Mouse (Mus musculus) cerebellum, adult 11 months (tissue): Measurements from ENCODE around the gene Ppm1b.

ENCODE experiments used
- DNase-seq: peaks from one replicate; pipeline ENCODE4 v3.0.0; 2022

Gene Ppm1b

GRCm38 (mm10) chr17:85025151-85025550 lies 68.6 kb downstream of the Ppm1b start:
- no peak for DNase-seq

GRCm38 (mm10) chr17:85026436-85026835 lies 69.9 kb downstream of the Ppm1b start:
- no peak for DNase-seq

- no peak for DNase-seq
These were observed 70.7 kb downstream of the Ppm1b start for GRCm38 (mm10) chr17:85027247-85027646.

DNA sequence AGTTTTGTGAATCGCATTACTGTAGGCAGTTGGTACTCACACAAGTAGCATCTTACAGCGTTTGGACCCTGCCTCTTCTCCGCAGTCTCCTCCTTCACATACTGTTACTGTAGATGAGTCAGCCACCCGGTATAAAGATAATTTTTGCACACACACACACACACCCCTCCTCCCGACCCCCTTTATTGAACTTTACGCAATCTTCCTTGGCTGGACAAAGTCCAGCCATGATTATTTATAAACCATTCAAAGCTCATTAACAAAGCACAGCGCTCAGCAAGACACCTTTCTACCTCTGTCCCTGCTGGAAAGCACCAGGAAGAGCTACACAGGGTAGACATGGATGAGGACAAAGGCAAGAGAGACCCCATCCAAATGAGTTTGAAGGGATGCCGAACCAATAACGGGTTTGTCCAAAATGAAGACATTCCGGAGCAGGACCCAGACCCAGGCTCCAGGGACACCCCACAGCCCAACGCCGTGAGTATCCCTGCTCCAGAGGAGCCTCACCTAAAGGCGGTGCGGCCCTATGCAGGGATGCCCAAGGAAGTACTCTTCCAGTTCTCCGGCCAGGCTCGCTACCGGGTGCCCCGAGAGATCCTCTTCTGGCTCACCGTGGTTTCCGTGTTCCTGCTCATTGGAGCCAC lies 71.7 kb downstream of the Ppm1b start, which contains the start of gene Slc3a1:
Gene Slc3a1 (plus strand): TSS at position 284 of the 647 bp plus-strand sequence.
- DNase-seq = no peak

DNA sequence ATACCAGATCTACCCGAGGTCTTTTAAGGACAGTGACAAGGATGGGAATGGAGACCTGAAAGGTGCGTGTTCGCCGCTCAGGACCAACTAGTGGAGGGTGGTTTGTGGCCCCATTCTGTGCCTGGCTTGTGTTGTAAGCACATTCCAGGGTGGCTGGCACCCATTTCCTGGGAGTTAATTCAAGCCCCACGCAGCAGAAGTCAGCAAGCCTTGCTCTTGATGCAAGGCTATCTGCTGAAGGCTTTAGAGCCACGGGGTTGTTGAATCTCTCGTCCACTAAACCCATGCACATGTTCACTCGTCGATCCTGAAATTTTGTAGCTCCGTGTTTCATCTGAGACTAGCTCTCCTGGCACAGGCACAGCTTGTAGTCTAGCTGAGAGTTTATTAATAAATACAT lies 72.3 kb downstream of the Ppm1b start:
- DNase-seq = no peak

GRCm38 (mm10) chr17:85030651-85031050 lies 74.1 kb downstream of the Ppm1b start:
- DNase-seq = no peak

DNA sequence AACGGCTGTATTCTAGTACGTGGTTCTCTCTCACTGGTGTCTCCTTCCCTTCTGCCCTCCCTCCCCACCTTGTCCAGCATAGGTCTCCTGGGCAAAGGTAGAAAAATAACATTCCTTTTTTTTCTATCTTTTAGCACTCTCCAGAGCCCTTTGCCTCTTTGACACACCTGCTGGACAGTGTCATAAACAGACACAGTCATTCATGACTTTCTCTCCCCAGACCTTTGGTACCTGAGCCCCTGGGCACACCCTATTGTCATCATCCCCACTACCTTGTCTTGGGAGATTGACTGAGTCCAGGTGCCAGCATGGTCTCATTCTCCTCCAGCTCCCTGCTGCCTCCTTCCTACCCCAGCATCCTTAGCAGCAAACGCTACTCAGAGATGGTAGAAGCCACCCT lies 76.5 kb downstream of the Ppm1b start:
- DNase-seq = no peak

GRCm38 (mm10) chr17:85034068-85034467 lies 77.5 kb downstream of the Ppm1b start:
- peak; percentile 24 for DNase-seq

DNA sequence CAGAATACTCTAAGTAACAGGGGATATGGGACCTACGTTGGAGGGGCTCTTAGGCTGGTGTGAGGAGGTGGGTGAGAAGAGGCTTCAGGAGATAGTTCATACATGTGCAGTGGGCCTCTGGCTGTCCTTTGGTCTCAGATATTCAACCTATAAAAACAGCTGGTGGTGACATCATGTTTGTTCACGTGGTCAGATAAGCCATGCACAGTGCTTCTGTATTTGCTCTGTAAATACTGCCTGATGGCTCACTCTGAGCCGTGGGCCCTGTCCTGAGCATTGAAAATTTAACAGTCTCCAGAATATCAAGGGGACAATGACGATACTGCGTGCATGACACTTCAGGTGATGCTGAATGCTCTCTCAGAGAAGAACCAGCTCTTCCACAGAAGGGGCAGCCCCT lies 81.3 kb downstream of the Ppm1b start:
- DNase-seq = no peak

DNA sequence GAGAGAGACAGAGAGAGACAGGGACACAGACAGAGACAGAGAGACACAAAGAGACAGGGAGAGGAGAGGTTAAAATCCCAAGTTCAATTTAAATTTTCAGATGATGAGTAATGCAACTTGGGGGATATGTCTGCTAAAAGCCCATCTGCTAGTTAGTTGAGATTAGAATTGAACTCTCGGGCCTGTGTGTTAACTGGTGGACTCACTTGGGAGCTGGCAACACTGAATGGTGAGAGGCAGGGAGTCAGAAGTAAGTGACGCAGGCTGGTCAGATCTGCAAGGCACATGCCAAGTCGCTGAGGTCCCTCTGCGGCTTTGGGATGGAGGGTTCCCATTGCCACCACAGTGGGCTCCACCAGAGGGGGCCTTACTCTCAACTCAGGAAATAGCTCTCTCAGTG lies 81.8 kb downstream of the Ppm1b start:
- DNase-seq = no peak

DNA sequence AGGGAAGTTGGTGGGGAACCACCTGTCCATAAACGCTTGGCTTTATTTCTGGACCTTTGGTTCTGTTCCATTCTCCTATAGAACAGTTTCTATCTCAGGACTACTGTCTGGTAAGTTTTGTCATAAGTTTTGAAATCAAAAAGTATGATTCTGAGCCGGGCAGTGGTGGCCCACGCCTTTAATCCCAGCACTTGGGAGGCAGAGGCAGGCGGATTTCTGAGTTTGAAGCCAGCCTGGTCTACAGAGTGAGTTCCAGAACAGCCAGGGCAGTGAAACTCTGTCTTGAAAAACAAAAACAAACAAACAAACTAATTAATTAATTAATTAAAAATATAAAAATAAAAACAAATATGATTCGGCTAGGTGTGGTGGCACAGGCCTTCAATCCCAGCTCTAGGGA lies 82.2 kb downstream of the Ppm1b start:
- DNase-seq = no peak

GRCm38 (mm10) chr17:85040913-85041312 lies 84.4 kb downstream of the Ppm1b start:
- DNase-seq = no peak

GRCm38 (mm10) chr17:85042419-85042818 lies 85.9 kb downstream of the Ppm1b start:
- no peak for DNase-seq

DNA sequence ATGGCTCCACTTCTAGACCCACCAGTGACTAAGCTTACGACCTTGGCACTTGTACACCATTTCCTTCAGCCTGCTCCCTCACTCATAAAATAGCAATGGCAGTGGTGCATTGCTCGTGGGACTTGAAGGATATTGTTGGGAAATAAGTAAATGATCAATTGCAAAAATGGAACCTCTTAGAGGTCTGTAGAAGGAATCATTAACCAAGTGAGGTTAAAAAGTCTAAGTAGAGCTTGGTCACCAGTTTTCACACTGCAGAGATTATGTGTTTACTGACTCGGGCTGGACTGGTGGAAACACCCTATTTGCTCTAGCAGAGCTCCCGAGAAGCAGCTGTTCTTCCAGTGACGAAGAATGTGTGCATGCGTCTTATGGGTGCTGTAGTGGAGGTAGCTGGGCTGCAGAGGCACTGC lies 86.9 kb downstream of the Ppm1b start:
- no peak for DNase-seq

DNA sequence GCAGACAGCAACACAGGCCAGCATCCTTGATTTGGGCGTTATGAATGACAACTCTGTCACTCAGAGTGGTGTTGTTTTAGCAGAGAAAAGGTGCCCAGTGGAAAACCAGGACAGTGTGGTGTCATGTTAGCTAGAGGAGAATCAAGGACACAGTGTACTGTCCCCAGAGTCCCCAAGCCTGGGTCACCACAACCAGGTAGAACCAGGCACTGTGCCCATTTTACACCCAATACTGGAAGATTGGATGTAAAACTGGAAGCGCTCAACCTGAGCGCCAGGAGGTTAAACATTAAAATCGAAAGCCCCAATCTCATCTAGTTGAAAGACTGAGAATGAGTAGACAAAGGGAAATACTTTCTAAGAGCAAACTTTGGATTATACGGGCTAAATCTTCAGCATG lies 87.9 kb downstream of the Ppm1b start:
- DNase-seq = no peak

- DNase-seq = no peak
These were observed 88.6 kb downstream of the Ppm1b start for GRCm38 (mm10) chr17:85045160-85045559.

DNA sequence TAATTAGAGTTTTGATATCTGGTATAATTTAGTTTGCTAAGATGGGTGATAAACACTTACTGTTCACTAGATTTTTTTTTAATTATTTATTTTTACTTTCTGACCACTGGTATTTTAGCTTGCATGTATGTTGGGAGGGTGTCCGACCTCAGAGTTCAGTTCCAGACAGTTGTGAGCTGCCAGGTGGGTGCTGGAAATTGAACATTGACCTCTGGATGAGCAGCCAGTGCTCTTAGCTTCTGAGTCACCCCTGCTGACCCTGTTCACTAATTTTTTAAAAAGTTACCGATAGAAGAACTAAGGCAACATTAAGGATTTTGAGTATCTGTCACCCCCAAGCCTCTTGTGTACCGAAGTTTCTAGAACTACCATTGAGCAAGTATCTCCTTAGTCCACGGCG lies 91.8 kb downstream of the Ppm1b start:
- no peak for DNase-seq

GRCm38 (mm10) chr17:85058276-85058675 lies 101.7 kb downstream of the Ppm1b start:
- DNase-seq = no peak

DNA sequence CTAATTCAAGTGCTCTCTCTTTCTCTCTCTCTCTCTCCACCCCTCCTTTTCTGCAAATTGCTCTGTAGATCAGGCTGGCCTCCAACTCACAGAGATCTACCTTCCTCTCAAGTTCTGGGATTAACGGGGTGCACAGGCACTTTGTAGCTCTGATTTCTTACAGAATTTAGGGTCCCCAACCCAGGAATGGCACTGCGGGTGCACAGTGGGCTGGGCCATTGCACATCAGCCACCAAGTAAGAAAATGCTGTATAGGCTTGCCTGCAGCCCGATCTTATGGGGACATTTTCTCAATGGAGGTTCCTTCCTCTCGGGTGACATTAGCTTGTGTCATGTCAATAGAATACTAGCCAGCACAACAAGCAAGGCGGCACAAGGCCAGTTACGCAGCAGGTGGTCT lies 102.6 kb downstream of the Ppm1b start:
- DNase-seq = no peak

DNA sequence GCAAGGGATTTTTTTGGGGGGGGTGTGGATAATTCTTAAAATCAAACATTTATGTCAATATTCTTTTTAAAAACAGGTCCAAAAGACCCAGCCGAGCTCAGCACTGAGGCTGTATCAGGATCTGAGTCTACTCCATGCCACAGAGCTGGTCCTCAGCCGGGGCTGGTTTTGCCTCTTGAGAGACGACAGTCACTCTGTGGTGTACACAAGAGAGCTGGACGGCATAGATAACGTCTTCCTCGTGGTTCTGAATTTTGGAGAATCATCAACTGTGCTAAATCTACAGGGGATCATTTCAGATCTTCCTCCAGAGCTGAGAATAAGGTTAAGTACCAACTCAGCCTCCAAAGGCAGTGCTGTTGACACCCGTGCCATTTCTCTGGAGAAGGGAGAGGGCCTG lies 107.0 kb downstream of the Ppm1b start:
- no peak for DNase-seq

- no peak for DNase-seq
These were observed 110.8 kb downstream of the Ppm1b start for GRCm38 (mm10) chr17:85067331-85067730.

- DNase-seq = no peak
These were observed 114.1 kb downstream of the Ppm1b start for GRCm38 (mm10) chr17:85070658-85071057.

DNA sequence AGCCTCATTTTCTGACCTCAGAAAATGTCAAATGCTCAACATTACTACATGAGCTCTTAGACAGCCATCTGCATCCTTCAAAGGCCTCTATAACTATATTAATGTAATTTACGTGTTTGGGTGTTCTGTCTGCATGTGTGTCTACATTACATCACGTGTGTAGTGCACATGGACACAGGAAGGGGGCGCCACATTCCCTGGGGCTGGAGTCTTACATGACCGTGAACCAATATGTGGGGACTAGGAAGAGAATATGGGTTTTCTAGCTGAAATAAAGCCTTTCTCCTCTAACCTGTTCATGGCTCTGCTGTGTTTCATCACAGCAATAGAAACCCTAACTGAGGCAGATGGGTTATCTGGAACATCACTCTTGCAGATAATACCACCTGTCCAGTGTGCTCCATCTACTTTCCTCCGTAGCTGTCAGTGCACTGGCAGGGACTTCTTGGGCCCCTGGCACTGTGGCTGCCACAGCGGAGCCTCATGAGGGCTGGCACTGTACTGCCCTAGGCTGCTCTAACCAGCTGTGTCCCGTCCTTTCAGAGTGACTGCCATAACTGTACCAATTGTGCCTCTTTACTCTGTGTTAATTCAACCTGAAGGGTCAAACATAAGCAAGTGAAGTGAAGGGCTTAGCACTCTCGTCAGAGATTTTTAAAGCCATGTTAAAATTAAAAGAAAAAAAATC lies 114.7 kb downstream of the Ppm1b start:
- no peak for DNase-seq

GRCm38 (mm10) chr17:85072383-85072782 lies 115.8 kb downstream of the Ppm1b start:
- no peak for DNase-seq

- DNase-seq = no peak
These were observed 116.7 kb downstream of the Ppm1b start for GRCm38 (mm10) chr17:85073214-85073613.
